Mouse (Mus musculus): ENCODE results near the gene Gm1113. TPM values are rescaled to one million over a fixed set of nuclear protein-coding genes. Genes with fewer than 3 reads are reported as not detected.

Gene Gm1113
- not detected for polyA plus RNA-seq (2017; shearing (Covaris generic))

GRCm38 (mm10) chr9:35518169-35518568 is at the start of gene Gm1113:
TSS of gene Gm1113 (minus strand) at chr9:35518269.

GRCm38 (mm10) chr9:35558257-35559008 is 40.4 kb upstream of the Gm1113 start, which contains the start of the genes Ddx25 and Pus3:
TSS of gene Ddx25 (minus strand) at chr9:35558528.
TSS of gene Pus3 (plus strand) at chr9:35558595.

Other genes starting within 250 kb of the Gm1113 start
- 14.4 TPM for gene Cdon, start 97.1 kb downstream of the Gm1113 start, polyA plus RNA-seq (2017; shearing (Covaris generic))
- gene Ddx25, start 40.3 kb upstream of the Gm1113 start, polyA plus RNA-seq (2017; shearing (Covaris generic)) = 0.05 TPM
- gene Pus3, start 40.3 kb upstream of the Gm1113 start, polyA plus RNA-seq (2017; shearing (Covaris generic)) = 23.4 TPM
- not detected for gene Pate2, start 52.0 kb upstream of the Gm1113 start, polyA plus RNA-seq (2017; shearing (Covaris generic))
- 7.5 TPM for gene Hyls1, start 52.1 kb upstream of the Gm1113 start, polyA plus RNA-seq (2017; shearing (Covaris generic))
- not detected for gene Pate4, start 93.7 kb upstream of the Gm1113 start, polyA plus RNA-seq (2017; shearing (Covaris generic))
- gene Pate3, start 129.9 kb upstream of the Gm1113 start, polyA plus RNA-seq (2017; shearing (Covaris generic)) = not detected
- not detected for gene Pate1, start 169.1 kb upstream of the Gm1113 start, polyA plus RNA-seq (2017; shearing (Covaris generic))
- not detected for gene Gm17677, start 222.8 kb upstream of the Gm1113 start, polyA plus RNA-seq (2017; shearing (Covaris generic))